Mouse (Mus musculus) kidney, embryonic 14.5 days (tissue): ENCODE measurements around the gene Wbp2. TPM values are rescaled to one million over a fixed set of nuclear protein-coding genes. Genes with fewer than 3 reads are reported as not detected.

ENCODE experiments used
- ATAC-seq: fragments of 200-750 bp; cut with Nextera tagmentation; 2 replicates; pipeline ENCODE4 v1.8.0; 2017; ENCODE audit warnings: moderate number of reproducible peaks, mild to moderate bottlenecking, moderate TSS enrichment, moderate library complexity; ENCODE audit not compliant: low FRiP score, low TSS enrichment
- H3K27ac ChIP-seq: fragments of 300-500 bp; sonication (generic); 2 replicates; pipeline ENCODE4 v1.5.1; 2014; ENCODE audit warnings: low read depth, mild to moderate bottlenecking, low read length, moderate library complexity, mixed read lengths
- H3K27me3 ChIP-seq: fragments of 300-500 bp; sonication (generic); 2 replicates; pipeline ENCODE4 v1.6.1; 2014; ENCODE audit warnings: mild to moderate bottlenecking, low read length; ENCODE audit not compliant: control insufficient read depth, insufficient read depth
- H3K36me3 ChIP-seq: fragments of 300-500 bp; sonication (generic); 2 replicates; pipeline ENCODE4 v1.6.1; 2014; ENCODE audit warnings: low read length, mixed read lengths; ENCODE audit not compliant: control insufficient read depth, insufficient read depth
- H3K4me1 ChIP-seq: fragments of 300-500 bp; sonication (generic); 2 replicates; pipeline ENCODE4 v1.6.1; 2014; ENCODE audit warnings: low read length, mixed read lengths; ENCODE audit not compliant: control insufficient read depth, insufficient read depth
- H3K4me2 ChIP-seq: fragments of 300-500 bp; sonication (generic); replicated peaks from 2 replicates; pipeline ENCODE4 v1.6.1; 2014; ENCODE audit warnings: low read depth, mild to moderate bottlenecking, low read length
- H3K4me3 ChIP-seq: fragments of 300-500 bp; sonication (generic); 2 replicates; pipeline ENCODE4 v1.5.1; 2014; ENCODE audit warnings: mild to moderate bottlenecking, low read length
- H3K9ac ChIP-seq: fragments of 300-500 bp; sonication (generic); 2 replicates; pipeline ENCODE4 v1.6.1; 2014; ENCODE audit warnings: low read depth, mild to moderate bottlenecking, low read length, moderate library complexity
- H3K9me3 ChIP-seq: fragments of 300-500 bp; sonication (generic); 2 replicates; pipeline ENCODE4 v1.6.1; 2016; ENCODE audit warnings: low read length; ENCODE audit not compliant: control insufficient read depth
- WGBS: fragments of 180-500 bp; shearing (Covaris S2); extraction: QIAGEN DNeasy Blood & Tissue Kit; methylation state at CpG from one replicate; pipeline ENCODE4 v1.1.7; 2014; 5-methylcytosine and 5-hydroxymethylcytosine counted together
- polyA plus RNA-seq: library from polyadenylated mRNA; unstranded; fragments of >200 nt; fragmentation: Nextera tagmentation; extraction: Ambion mirVana; gene quantifications from 2 replicates; pipeline ENCODE4 v1.2.1, GENCODE M21; 2014

The Wbp2 gene
- polyA plus RNA-seq, 1 experiment from 2014 or later, result 80.2 TPM

DNA sequence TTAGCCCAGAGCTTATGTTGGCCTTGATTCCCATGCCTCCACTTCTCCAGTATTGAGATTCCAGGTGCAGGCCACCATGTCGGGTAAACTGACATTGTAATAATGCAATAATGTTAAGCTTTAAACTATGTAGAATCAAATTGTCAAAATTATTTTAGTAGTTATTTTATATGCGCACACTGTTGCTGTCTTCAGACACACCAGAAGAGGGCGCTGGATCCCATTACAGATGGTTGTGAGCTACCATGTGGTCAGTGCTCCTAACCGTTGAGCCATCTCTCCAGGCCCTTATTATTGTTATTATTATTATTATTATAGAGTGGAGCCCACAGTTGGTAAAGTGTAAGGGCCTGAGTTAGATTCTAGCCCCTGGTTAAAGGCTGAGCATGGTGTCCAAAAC lies 24.3 kb upstream of the Wbp2 start:
- Histone ChIP-seq H3K36me3 (no peaks in the 10 kb centered on the region), H3K27me3 (peaks cover 40% of the 10 kb centered on the region), H3K9me3 (no peaks in the 10 kb centered on the region), H3K27ac (no peak overlapping the region), H3K4me3 (no peak overlapping the region), H3K4me2 (no peak overlapping the region), H3K9ac (no peak overlapping the region), H3K4me1 (peaks cover 31% of the 10 kb centered on the region)
- 81% methylated on average over 4 of the region's 4 CpGs for WGBS
- ATAC-seq, result no peak

DNA sequence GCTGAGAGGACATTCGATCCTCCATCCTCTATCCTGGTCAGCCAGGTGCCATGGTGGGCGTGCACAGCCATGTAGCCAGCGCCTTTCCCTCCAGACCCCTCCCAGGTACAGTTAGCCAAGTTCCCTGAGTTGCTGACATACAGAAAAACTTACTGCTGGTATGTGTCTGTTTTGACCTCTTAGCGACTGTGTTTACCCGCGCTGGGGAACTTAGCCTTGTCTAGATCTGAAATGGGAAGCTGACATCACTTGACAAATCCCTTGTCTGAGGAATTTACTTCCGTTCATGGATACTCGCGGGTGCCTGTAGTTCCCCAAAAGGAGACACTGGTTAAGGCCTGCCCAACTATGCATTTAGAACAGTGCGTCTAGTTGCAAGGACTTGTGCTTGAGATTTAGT lies 23.7 kb upstream of the Wbp2 start:
- H3K27ac ChIP-seq, result no peak overlapping the region
- WGBS, result 24% methylated on average over 10 of the region's 10 CpGs
- H3K27me3 ChIP-seq, result peaks cover 40% of the 10 kb centered on the region
- peak overlapping the region; percentile 56; the same call in 1 of the 2 replicates for H3K9ac ChIP-seq
- H3K4me3 ChIP-seq, result peak overlapping the region; percentile 47
- ATAC-seq, result no peak; the same call in 1 of the 2 replicates
- no peaks in the 10 kb centered on the region for H3K36me3 ChIP-seq
- H3K4me2 ChIP-seq, result peak overlapping the region; percentile 59
- H3K9me3 ChIP-seq, result no peaks in the 10 kb centered on the region
- H3K4me1 ChIP-seq, result peaks cover 36% of the 10 kb centered on the region

DNA sequence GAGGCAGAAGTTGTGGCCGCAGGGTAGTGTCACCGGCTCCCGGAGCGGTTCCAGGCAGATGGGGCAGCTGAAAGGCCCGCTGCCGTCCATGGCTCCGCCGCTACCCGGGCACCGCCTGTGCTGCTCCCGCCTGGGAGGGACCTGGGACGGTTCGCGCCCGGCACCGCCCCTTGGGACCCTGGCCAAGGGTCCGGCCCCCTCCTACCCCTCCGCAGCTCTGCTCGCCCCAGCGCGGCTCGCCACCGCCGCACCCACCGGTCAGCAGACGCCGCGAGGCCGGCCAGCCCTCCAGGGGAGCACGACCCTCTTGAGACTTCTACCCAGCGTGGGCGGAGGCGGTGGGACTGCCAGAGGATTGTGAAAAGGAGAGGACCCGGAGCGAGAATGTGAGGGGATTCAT lies 23.3 kb upstream of the Wbp2 start:
- Histone ChIP-seq H3K27ac (no peak overlapping the region), H3K9ac (peak overlapping the region; percentile 56), H3K4me2 (peak overlapping the region; percentile 59), H3K36me3 (no peaks in the 10 kb centered on the region), H3K27me3 (peaks cover 40% of the 10 kb centered on the region), H3K4me1 (peaks cover 38% of the 10 kb centered on the region), H3K4me3 (peak overlapping the region; percentile 47), H3K9me3 (no peaks in the 10 kb centered on the region)
- under 1% methylated on average over 25 of the region's 35 CpGs for WGBS
- peak; percentile 44 for ATAC-seq

DNA sequence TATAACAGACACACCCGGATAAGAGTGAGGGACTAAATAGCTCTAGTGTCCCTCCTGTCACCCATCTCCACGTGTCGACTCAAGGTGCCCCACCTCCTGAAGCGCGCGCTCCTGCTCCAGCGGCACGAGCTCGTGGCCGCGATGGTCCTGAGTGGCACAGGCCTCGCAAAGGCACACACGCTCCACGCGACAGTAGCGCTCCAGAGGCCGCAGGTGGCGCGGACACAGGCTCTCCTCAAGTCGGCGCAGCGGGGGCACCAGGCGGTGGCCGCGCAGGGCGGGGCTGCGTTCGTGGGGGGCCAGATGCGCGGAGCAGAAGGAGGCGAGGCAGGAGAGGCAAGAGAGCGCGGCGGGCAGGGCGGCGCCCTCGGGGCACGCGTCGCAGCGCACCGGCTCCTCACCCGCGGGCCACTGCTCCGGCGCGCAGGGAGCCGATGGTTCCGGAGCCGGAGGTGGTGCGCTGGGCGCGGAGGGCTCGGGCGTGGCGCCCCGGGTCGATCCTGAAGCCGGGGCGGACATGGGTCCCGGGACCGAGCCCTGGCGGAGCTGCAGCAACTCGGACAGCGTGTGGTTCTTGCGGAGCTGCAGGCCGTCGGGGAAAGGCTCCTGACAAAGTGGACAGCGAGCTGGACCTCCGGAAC lies 22.8 kb upstream of the Wbp2 start:
- peak; percentile 16; the same call in 1 of the 2 replicates for ATAC-seq
- peak overlapping the region; percentile 59 for H3K4me2 ChIP-seq
- peak overlapping the region; percentile 56 for H3K9ac ChIP-seq
- no peaks in the 10 kb centered on the region for H3K9me3 ChIP-seq
- H3K4me3 ChIP-seq, result peak overlapping the region; percentile 47
- no peak overlapping the region; the same call in 1 of the 2 replicates for H3K27ac ChIP-seq
- peaks cover 40% of the 10 kb centered on the region for H3K4me1 ChIP-seq
- H3K27me3 ChIP-seq, result peaks cover 40% of the 10 kb centered on the region
- no peaks in the 10 kb centered on the region for H3K36me3 ChIP-seq
- 1% methylated on average over 62 of the region's 70 CpGs for WGBS

DNA sequence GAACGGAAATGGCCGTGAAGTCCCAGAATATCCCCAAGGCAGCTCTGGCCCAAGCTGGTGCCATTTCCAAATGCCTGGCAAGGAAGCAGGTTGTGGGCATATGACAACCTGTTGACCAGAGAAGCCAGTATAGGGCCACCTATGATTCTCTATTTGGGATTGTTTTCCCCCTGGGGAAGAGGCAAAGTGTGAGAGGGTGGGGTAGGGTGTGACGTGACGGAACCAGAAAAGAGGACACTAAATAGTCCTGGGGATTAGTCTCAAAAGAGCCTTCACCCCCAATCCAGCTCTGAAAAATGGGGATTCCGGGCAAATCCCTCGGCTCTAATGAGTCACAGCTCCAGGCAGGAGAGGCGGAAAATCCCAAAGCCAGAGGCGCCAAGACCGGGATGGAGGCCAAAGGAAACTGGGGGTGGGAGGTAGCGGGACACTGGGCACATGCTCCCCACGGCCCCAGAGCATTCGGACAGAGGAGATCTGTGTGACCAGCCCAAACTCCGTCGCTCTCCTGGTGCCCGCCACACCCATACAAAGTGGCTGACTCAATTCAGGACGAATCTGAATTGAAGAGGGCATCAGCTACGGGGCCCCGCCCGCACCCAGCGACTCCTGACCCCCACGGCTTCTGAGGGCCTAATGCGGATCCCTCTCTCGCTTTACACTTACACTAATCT lies 21.8 kb upstream of the Wbp2 start:
- Histone ChIP-seq H3K27ac (no peak overlapping the region), H3K27me3 (peaks cover 40% of the 10 kb centered on the region), H3K4me2 (peak overlapping the region; percentile 59), H3K9ac (0 out of 2 replicates have a peak overlapping the region, but pooled peaks have one; percentile 56), H3K4me1 (peaks cover 50% of the 10 kb centered on the region), H3K4me3 (peak overlapping the region; percentile 47), H3K36me3 (no peaks in the 10 kb centered on the region), H3K9me3 (no peaks in the 10 kb centered on the region)
- WGBS, result 6% methylated on average over 23 of the region's 23 CpGs
- ATAC-seq, result no peak

DNA sequence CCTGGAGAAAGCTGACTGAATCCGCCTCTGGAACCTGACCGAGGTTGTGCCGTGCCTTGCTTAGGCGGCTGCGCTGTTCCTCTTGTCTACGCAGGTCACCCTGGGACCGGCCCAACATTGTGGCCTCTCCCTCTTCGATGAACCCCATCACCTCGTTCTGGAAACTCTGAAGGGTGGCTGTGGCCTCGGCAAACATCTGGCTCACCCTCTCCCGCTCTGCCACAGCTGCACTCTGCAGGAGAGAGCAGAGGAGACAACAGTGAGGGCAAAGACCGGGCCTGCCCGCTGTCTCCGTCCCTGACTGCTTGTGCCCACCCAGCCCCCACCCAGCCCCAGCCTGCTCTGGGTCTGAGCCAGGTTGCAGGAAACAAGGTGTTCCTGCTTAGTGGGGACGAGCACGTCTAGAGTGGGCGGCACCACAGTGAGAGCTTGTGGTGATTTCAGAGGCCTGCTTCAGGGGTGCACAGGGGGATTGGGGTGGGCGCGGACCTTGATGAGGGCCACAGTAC lies 21.0 kb upstream of the Wbp2 start:
- WGBS, result 17% methylated on average over 19 of the region's 19 CpGs
- peaks cover 40% of the 10 kb centered on the region for H3K27me3 ChIP-seq
- H3K9ac ChIP-seq, result 0 out of 2 replicates have a peak overlapping the region, but pooled peaks have one; percentile 23

DNA sequence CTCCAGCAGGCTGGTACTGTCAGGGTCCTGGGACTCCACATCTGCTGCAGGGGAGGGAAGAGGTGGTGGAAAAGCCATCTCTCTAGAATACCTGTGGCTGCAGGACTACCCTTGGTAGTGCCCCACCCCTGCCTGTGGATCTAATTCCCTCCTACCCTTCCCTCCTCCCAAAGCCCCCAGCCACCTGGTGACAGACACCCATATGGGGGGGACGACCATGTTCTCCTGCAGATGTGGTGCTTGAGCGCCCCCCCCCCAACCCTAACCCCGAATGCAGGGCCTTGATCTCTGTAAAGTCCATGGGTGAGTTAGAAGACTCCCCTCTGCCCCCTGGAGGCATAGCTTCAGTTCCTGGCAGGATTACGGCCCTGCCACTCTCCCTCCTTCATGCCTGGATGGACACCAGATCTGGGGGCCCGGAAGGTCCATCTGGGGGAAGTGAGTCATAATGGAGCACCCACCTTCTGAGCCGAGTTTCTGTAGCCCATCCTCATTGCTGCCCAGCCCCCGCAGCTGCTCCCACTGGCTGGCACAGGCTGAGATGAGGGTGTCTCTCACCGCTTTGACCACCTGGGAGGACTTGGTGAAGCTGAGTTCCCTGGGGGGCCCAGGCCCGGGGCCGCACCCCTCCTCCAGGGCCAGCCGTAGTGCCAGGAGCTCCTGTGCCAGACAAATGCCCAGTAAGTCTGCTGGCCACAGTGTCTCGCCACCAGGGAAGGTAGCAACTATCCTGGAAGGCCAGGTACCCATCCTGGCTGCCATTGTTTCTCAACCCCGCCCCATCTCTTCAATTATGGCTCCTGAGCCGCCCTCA lies 20.4 kb upstream of the Wbp2 start:
- WGBS, result 20% methylated on average over 14 of the region's 14 CpGs
- H3K27me3 ChIP-seq, result peaks cover 40% of the 10 kb centered on the region
- H3K36me3 ChIP-seq, result no peaks in the 10 kb centered on the region
- H3K4me3 ChIP-seq, result peak overlapping the region; percentile 47; the same call in 1 of the 2 replicates
- H3K9me3 ChIP-seq, result no peaks in the 10 kb centered on the region
- H3K4me1 ChIP-seq, result peaks cover 61% of the 10 kb centered on the region
- ATAC-seq, result no peak
- 0 out of 2 replicates have a peak overlapping the region, but pooled peaks have one; percentile 23 for H3K9ac ChIP-seq
- H3K4me2 ChIP-seq, result peak overlapping the region; percentile 59
- no peak overlapping the region for H3K27ac ChIP-seq

More for the DNA sequence above, 21.0 kb upstream of the Wbp2 start:
- Histone ChIP-seq H3K27ac (no peak overlapping the region), H3K9me3 (no peaks in the 10 kb centered on the region), H3K4me3 (peak overlapping the region; percentile 47), H3K4me2 (peak overlapping the region; percentile 59), H3K4me1 (peaks cover 57% of the 10 kb centered on the region), H3K36me3 (no peaks in the 10 kb centered on the region)
- ATAC-seq, result no peak; the same call in 1 of the 2 replicates

DNA sequence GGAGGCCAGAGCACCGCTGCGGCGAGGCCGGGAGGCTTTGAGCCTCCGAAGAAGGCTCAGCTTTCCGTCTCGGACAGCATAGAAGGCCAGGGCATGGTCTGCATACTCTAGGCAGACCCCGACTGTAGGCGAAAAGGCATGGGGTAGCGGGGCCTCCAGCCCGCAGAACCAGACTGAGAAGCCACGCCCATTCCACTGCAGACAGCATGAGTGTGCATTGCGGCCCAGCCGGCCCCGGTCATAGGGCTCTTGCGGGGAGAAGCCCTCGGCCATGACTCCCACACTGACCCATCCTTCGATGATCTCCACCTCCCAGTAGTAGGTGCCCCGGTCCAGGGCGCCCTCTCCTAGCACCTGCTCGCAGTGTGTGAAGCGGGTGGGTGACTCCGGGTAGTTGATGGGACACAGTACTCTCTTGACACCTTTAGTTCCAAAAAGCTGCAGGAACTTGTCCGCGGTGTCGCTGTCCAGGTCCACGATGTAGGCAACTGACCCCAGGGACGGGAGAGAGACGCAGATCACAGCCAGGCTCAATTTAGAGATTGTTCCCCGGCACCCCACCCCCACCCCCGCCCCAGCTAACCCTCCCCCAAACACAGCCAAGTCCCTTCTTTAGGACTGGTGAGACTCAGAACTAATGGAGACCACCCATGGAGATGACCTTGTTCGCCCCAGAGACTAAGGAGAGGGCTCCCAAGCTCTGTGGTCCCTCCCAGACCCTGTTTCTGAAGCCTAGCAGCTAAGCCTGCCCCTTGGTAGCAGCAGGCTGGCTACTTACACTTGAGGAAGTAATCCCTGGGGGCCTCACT lies 19.6 kb upstream of the Wbp2 start:
- H3K9me3 ChIP-seq, result no peaks in the 10 kb centered on the region
- H3K4me3 ChIP-seq, result peak overlapping the region; percentile 12; the same call in 1 of the 2 replicates
- peak; percentile 20 for ATAC-seq
- H3K27me3 ChIP-seq, result peaks cover 40% of the 10 kb centered on the region
- peak overlapping the region; percentile 34 for H3K4me2 ChIP-seq
- 20% methylated on average over 32 of the region's 32 CpGs for WGBS
- peak overlapping the region; percentile 31; the same call in 1 of the 2 replicates for H3K9ac ChIP-seq
- no peaks in the 10 kb centered on the region for H3K36me3 ChIP-seq
- no peak overlapping the region for H3K27ac ChIP-seq
- peaks cover 66% of the 10 kb centered on the region for H3K4me1 ChIP-seq
